Mouse (Mus musculus): ENCODE results near the gene Atp8b4. TPM values are rescaled to one million over a fixed set of nuclear protein-coding genes. Genes with fewer than 3 reads are reported as not detected.

Atp8b4 gene
- 0.66 and 0.99 TPM in 2 replicates for polyA plus RNA-seq (2015; fragmentation: Nextera tagmentation; extraction: Ambion mirVana)

- no peak within 1 kb of the TSS for H3K4me3 ChIP-seq (replicated peaks; ENCODE audit: low read length)
- H3K4me2 ChIP-seq (ENCODE audit: low read depth, low read length) = no peak within 1 kb of the TSS
- 81% methylated on average over 6 of the region's 6 CpGs for WGBS
- H3K9ac ChIP-seq (ENCODE audit: low read length) = no peak within 1 kb of the TSS
- H3K4me1 ChIP-seq (ENCODE audit: control insufficient read depth, insufficient read depth, low read length) = no peaks in the 10 kb centered on the region
- ATAC-seq (ENCODE audit: insufficient read depth, low FRiP score) = no peak
- no peaks in the 10 kb centered on the region for H3K36me3 ChIP-seq (ENCODE audit: control insufficient read depth, insufficient read depth, low read length)
- H3K27me3 ChIP-seq (ENCODE audit: control insufficient read depth, insufficient read depth, low read length) = no peaks in the 10 kb centered on the region
- no peaks in the 10 kb centered on the region; the same call in 1 of the 2 replicates for H3K9me3 ChIP-seq (replicated peaks; ENCODE audit: control insufficient read depth, low read length)
- no peak within 1 kb of the TSS for H3K27ac ChIP-seq (ENCODE audit: low read length)
Measured at GRCm38 (mm10) chr2:126500521-126500920, at the start of gene Atp8b4. TSS of gene Atp8b4 (minus strand) at chr2:126500674.

GRCm38 (mm10) chr2:126549681-126550080, 49.2 kb upstream of the Atp8b4 start:
- Histone ChIP-seq H3K4me3 (replicated peaks; ENCODE audit: low read length) (no peak overlapping the region), H3K27me3 (ENCODE audit: control insufficient read depth, insufficient read depth, low read length) (peaks cover 37% of the 10 kb centered on the region), H3K9ac (ENCODE audit: low read length) (no peak overlapping the region), H3K27ac (ENCODE audit: low read length) (no peak overlapping the region), H3K9me3 (replicated peaks; ENCODE audit: control insufficient read depth, low read length) (no peaks in the 10 kb centered on the region), H3K36me3 (ENCODE audit: control insufficient read depth, insufficient read depth, low read length) (no peaks in the 10 kb centered on the region), H3K4me2 (ENCODE audit: low read depth, low read length) (no peak overlapping the region), H3K4me1 (ENCODE audit: control insufficient read depth, insufficient read depth, low read length) (peaks cover 6% of the 10 kb centered on the region; the same call in 1 of the 2 replicates)
- no peak for ATAC-seq (ENCODE audit: insufficient read depth, low FRiP score)
- 65% methylated on average over 7 of the region's 7 CpGs for WGBS

DNA sequence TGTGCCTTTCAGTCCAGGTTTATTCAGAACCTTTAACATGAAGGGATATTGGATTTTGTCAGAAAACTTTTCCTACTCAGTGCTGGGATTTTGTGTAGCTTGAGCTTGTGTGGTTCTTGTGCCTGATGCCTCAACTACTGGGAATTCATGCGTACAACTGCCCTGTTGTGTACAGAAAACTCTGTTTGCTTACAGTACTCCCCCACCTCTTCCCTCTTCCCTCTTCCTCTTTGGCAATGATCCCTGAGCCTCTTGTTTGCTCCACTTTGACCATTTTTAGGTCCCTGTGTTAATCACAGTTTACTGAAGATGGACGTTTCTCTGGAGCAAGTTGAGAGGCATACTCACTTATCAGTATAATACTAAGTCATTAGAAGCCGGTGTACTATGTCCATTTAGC, 45.9 kb upstream of the Atp8b4 start:
- H3K4me2 ChIP-seq (ENCODE audit: low read depth, low read length) = no peak overlapping the region
- WGBS = 72% methylated on average over 3 of the region's 3 CpGs
- no peak for ATAC-seq (ENCODE audit: insufficient read depth, low FRiP score)

GRCm38 (mm10) chr2:126545297-126545696, 44.8 kb upstream of the Atp8b4 start:
- no peaks in the 10 kb centered on the region for H3K36me3 ChIP-seq (ENCODE audit: control insufficient read depth, insufficient read depth, low read length)
- ATAC-seq (ENCODE audit: insufficient read depth, low FRiP score) = no peak
- H3K27ac ChIP-seq (ENCODE audit: low read length) = no peak overlapping the region
- H3K9ac ChIP-seq (ENCODE audit: low read length) = no peak overlapping the region
- H3K27me3 ChIP-seq (ENCODE audit: control insufficient read depth, insufficient read depth, low read length) = peaks cover 4% of the 10 kb centered on the region; the same call in 1 of the 2 replicates
- WGBS = 48% methylated on average over 5 of the region's 5 CpGs
- H3K4me2 ChIP-seq (ENCODE audit: low read depth, low read length) = no peak overlapping the region
- no peak overlapping the region for H3K4me3 ChIP-seq (replicated peaks; ENCODE audit: low read length)
- H3K4me1 ChIP-seq (ENCODE audit: control insufficient read depth, insufficient read depth, low read length) = no peaks in the 10 kb centered on the region
- no peaks in the 10 kb centered on the region for H3K9me3 ChIP-seq (replicated peaks; ENCODE audit: control insufficient read depth, low read length)

More for the DNA sequence above, 45.9 kb upstream of the Atp8b4 start:
- Histone ChIP-seq H3K36me3 (ENCODE audit: control insufficient read depth, insufficient read depth, low read length) (no peaks in the 10 kb centered on the region), H3K9me3 (replicated peaks; ENCODE audit: control insufficient read depth, low read length) (no peaks in the 10 kb centered on the region), H3K27me3 (ENCODE audit: control insufficient read depth, insufficient read depth, low read length) (peaks cover 9% of the 10 kb centered on the region; the same call in 1 of the 2 replicates), H3K4me3 (replicated peaks; ENCODE audit: low read length) (no peak overlapping the region), H3K4me1 (ENCODE audit: control insufficient read depth, insufficient read depth, low read length) (no peaks in the 10 kb centered on the region), H3K27ac (ENCODE audit: low read length) (no peak overlapping the region), H3K9ac (ENCODE audit: low read length) (no peak overlapping the region)

GRCm38 (mm10) chr2:126542211-126542610, 41.7 kb upstream of the Atp8b4 start:
- Histone ChIP-seq H3K4me1 (ENCODE audit: control insufficient read depth, insufficient read depth, low read length) (no peaks in the 10 kb centered on the region), H3K9me3 (replicated peaks; ENCODE audit: control insufficient read depth, low read length) (no peaks in the 10 kb centered on the region), H3K4me2 (ENCODE audit: low read depth, low read length) (no peak overlapping the region), H3K4me3 (replicated peaks; ENCODE audit: low read length) (no peak overlapping the region), H3K36me3 (ENCODE audit: control insufficient read depth, insufficient read depth, low read length) (no peaks in the 10 kb centered on the region), H3K9ac (ENCODE audit: low read length) (no peak overlapping the region), H3K27ac (ENCODE audit: low read length) (no peak overlapping the region), H3K27me3 (ENCODE audit: control insufficient read depth, insufficient read depth, low read length) (no peaks in the 10 kb centered on the region)
- 81% methylated on average over 5 of the region's 5 CpGs for WGBS
- no peak for ATAC-seq (ENCODE audit: insufficient read depth, low FRiP score)

GRCm38 (mm10) chr2:126540390-126540925, 40.0 kb upstream of the Atp8b4 start:
- Histone ChIP-seq H3K4me2 (ENCODE audit: low read depth, low read length) (no peak overlapping the region), H3K27me3 (ENCODE audit: control insufficient read depth, insufficient read depth, low read length) (no peaks in the 10 kb centered on the region), H3K36me3 (ENCODE audit: control insufficient read depth, insufficient read depth, low read length) (no peaks in the 10 kb centered on the region), H3K27ac (ENCODE audit: low read length) (no peak overlapping the region), H3K4me1 (ENCODE audit: control insufficient read depth, insufficient read depth, low read length) (no peaks in the 10 kb centered on the region), H3K9ac (ENCODE audit: low read length) (no peak overlapping the region), H3K4me3 (replicated peaks; ENCODE audit: low read length) (no peak overlapping the region), H3K9me3 (replicated peaks; ENCODE audit: control insufficient read depth, low read length) (no peaks in the 10 kb centered on the region)
- no peak for ATAC-seq (ENCODE audit: insufficient read depth, low FRiP score)
- WGBS = 73% methylated on average over 6 of the region's 6 CpGs

- Histone ChIP-seq H3K27me3 (ENCODE audit: control insufficient read depth, insufficient read depth, low read length) (no peaks in the 10 kb centered on the region), H3K9ac (ENCODE audit: low read length) (no peak overlapping the region), H3K9me3 (replicated peaks; ENCODE audit: control insufficient read depth, low read length) (no peaks in the 10 kb centered on the region), H3K4me2 (ENCODE audit: low read depth, low read length) (no peak overlapping the region), H3K4me1 (ENCODE audit: control insufficient read depth, insufficient read depth, low read length) (no peaks in the 10 kb centered on the region), H3K4me3 (replicated peaks; ENCODE audit: low read length) (no peak overlapping the region), H3K27ac (ENCODE audit: low read length) (no peak overlapping the region), H3K36me3 (ENCODE audit: control insufficient read depth, insufficient read depth, low read length) (no peaks in the 10 kb centered on the region)
- no peak for ATAC-seq (ENCODE audit: insufficient read depth, low FRiP score)
Measured at GRCm38 (mm10) chr2:126537654-126538053, 37.2 kb upstream of the Atp8b4 start.

DNA sequence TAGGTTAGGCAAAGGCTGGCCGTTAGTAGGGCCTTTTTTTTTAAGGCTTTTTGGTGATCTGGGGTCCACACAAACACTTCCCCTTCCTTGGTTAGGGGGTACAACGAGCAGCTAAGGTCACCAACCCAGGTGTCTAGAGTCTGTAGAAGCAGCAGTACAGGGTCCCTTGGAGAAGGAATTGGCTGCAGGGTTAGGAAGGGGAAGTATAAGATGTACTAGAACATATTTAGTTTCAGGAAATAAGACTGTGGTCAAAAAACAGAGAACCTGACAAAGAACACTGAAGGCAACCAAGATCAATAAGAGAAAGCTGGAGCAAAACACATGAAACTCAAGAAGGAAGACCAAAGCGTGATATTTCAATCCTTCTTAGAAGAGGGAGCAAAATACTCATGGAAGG, 30.1 kb upstream of the Atp8b4 start:
- ATAC-seq (ENCODE audit: insufficient read depth, low FRiP score) = no peak
- Histone ChIP-seq H3K9ac (ENCODE audit: low read length) (no peak overlapping the region), H3K9me3 (replicated peaks; ENCODE audit: control insufficient read depth, low read length) (no peaks in the 10 kb centered on the region), H3K4me3 (replicated peaks; ENCODE audit: low read length) (no peak overlapping the region), H3K4me1 (ENCODE audit: control insufficient read depth, insufficient read depth, low read length) (no peaks in the 10 kb centered on the region), H3K4me2 (ENCODE audit: low read depth, low read length) (no peak overlapping the region), H3K27me3 (ENCODE audit: control insufficient read depth, insufficient read depth, low read length) (no peaks in the 10 kb centered on the region), H3K36me3 (ENCODE audit: control insufficient read depth, insufficient read depth, low read length) (no peaks in the 10 kb centered on the region), H3K27ac (ENCODE audit: low read length) (no peak overlapping the region)
- 77% methylated on average over 3 of the region's 3 CpGs for WGBS

DNA sequence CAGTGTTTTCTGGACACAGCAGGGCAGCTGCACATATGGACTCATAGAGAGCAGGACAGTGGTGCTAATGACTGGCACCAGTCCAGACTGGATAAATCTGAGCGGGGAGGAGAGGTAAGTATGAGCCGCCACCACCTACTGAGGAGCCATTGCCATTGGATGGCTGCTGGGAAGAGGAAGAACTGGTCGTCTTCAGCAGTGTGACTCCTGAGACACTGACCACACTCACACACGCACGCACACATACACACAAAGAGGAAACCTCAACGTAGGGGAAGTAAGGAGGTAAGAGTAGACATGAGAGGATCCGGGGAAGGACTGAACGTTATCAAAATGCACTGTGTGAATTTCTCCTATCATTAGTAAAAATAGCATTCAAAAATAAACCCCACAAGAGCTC, 27.0 kb upstream of the Atp8b4 start:
- no peaks in the 10 kb centered on the region for H3K9me3 ChIP-seq (replicated peaks; ENCODE audit: control insufficient read depth, low read length)
- no peak overlapping the region for H3K4me2 ChIP-seq (ENCODE audit: low read depth, low read length)
- no peak for ATAC-seq (ENCODE audit: insufficient read depth, low FRiP score)

More for the DNA sequence above, 27.0 kb upstream of the Atp8b4 start:
- Histone ChIP-seq H3K4me1 (ENCODE audit: control insufficient read depth, insufficient read depth, low read length) (no peaks in the 10 kb centered on the region), H3K27ac (ENCODE audit: low read length) (no peak overlapping the region), H3K4me3 (replicated peaks; ENCODE audit: low read length) (no peak overlapping the region), H3K9ac (ENCODE audit: low read length) (no peak overlapping the region), H3K27me3 (ENCODE audit: control insufficient read depth, insufficient read depth, low read length) (no peaks in the 10 kb centered on the region), H3K36me3 (ENCODE audit: control insufficient read depth, insufficient read depth, low read length) (no peaks in the 10 kb centered on the region)
- 84% methylated on average over 8 of the region's 8 CpGs for WGBS

Measured in stomach, embryonic 16.5 days (tissue).